In genomic region chr11:115476630-115477029, GRCm38 (mm10) we compare ENCODE assay signal across 13 mouse cellular contexts. TPM values are rescaled to one million over a fixed set of nuclear protein-coding genes. Genes with fewer than 3 reads are reported as not detected.
DNase-seq lines count a peak whose midpoint lies in the region; ATAC-seq and TF ChIP-seq lines count a peak whose summit lies in the region.
"Not testable (repeated sequence)": the region's sequence is repeated elsewhere in the genome, so short reads cannot be mapped to it uniquely, and the experiment has no call there.
"Had no signal": no experiment of that assay in that cellular context is flagged by ENCODE, and none has a peak within 500 bp of the region (broad histone marks: within the 10 kb centered on the region; RNA-seq: fewer than 3 reads in every experiment).

No protein-coding gene starts in this region.

- 79% methylated on average over 4 of the region's 4 CpGs for WGBS in forebrain, embryonic 14.5 days
- 77% methylated on average over 4 of the region's 4 CpGs for WGBS in heart, postnatal 0 days
- 75% methylated on average over 4 of the region's 4 CpGs for WGBS in intestine, embryonic 16.5 days
- WGBS in limb, embryonic 14.5 days, result 75% methylated on average over 4 of the region's 4 CpGs
- 69% methylated on average over 4 of the region's 4 CpGs for WGBS in lung, embryonic 15.5 days
- WGBS in midbrain, postnatal 0 days, result 80% methylated on average over 4 of the region's 4 CpGs
- 73% methylated on average over 4 of the region's 4 CpGs for WGBS in stomach, embryonic 16.5 days

- ATAC-seq in forebrain, embryonic 14.5 days; heart, postnatal 0 days (ENCODE audit: insufficient read depth, low read depth); intestine, embryonic 16.5 days; limb, embryonic 14.5 days (ENCODE audit: low FRiP score, low read depth); lung, embryonic 15.5 days (ENCODE audit: borderline replicate concordance, extremely low read depth, low FRiP score, low TSS enrichment); midbrain, postnatal 0 days (ENCODE audit: low FRiP score); stomach, embryonic 16.5 days (ENCODE audit: insufficient read depth, low FRiP score): not testable (repeated sequence)

- H3K27me3 ChIP-seq in forebrain, embryonic 14.5 days (replicated peaks; ENCODE audit: control insufficient read depth, insufficient read depth, low read length); heart, postnatal 0 days (ENCODE audit: control insufficient read depth, insufficient read depth, low read length); intestine, embryonic 16.5 days (replicated peaks; ENCODE audit: control insufficient read depth, insufficient read depth, low read length); limb, embryonic 14.5 days (ENCODE audit: control insufficient read depth, insufficient read depth, low read length); lung, embryonic 15.5 days; midbrain, postnatal 0 days (ENCODE audit: insufficient read depth, low read length); stomach, embryonic 16.5 days (ENCODE audit: control insufficient read depth, insufficient read depth, low read length): not testable (repeated sequence)

- peak overlapping the region; percentile 12; the same call in 1 of the 2 replicates for H3K27ac ChIP-seq in brown adipose tissue, adult 24 weeks (replicated peaks; ENCODE audit: low read depth, low read length)
- H3K27ac ChIP-seq in forebrain, embryonic 14.5 days (ENCODE audit: low read depth, low read length); heart, postnatal 0 days (ENCODE audit: low read depth); intestine, embryonic 16.5 days (ENCODE audit: low read length); limb, embryonic 14.5 days (replicated peaks; ENCODE audit: low read depth, low read length); lung, embryonic 15.5 days; midbrain, postnatal 0 days (ENCODE audit: low read depth, low read length); stomach, embryonic 16.5 days (ENCODE audit: low read length): not testable (repeated sequence)

- peak overlapping the region; percentile 66 for H3K9ac ChIP-seq in forebrain, embryonic 14.5 days (ENCODE audit: low read length)
- H3K9ac ChIP-seq in heart, postnatal 0 days (replicated peaks; ENCODE audit: low read depth, low read length), result peak overlapping the region; percentile 79; the same call in 1 of the 2 replicates
- H3K9ac ChIP-seq in intestine, embryonic 16.5 days (ENCODE audit: low read depth, low read length), result peak overlapping the region; percentile 7; the same call in 1 of the 2 replicates
- not testable (repeated sequence) for H3K9ac ChIP-seq in limb, embryonic 14.5 days (ENCODE audit: low read depth, low read length, severe bottlenecking); midbrain, postnatal 0 days (replicated peaks; ENCODE audit: low read length, poor library complexity, severe bottlenecking); stomach, embryonic 16.5 days (ENCODE audit: low read length)
- peak overlapping the region; percentile 69; the same call in 1 of the 2 replicates for H3K9ac ChIP-seq in lung, embryonic 15.5 days

- not testable (repeated sequence) for TF ChIP-seq CTCF in heart, postnatal 0 days (IDR thresholded peaks at IDR 0.05; ENCODE audit: low read depth); midbrain, postnatal 0 days (IDR thresholded peaks at IDR 0.05)

- not testable (repeated sequence) for H3K4me1 ChIP-seq in brown adipose tissue, adult 24 weeks (ENCODE audit: control insufficient read depth, insufficient read depth, insufficient read length, low read length); limb, embryonic 14.5 days (ENCODE audit: control insufficient read depth, insufficient read depth, low read length); midbrain, postnatal 0 days (ENCODE audit: insufficient read depth, low read length)
- H3K4me1 ChIP-seq in forebrain, embryonic 14.5 days (ENCODE audit: control insufficient read depth, insufficient read depth, low read length), result peaks cover 18% of the 10 kb centered on the region
- peaks cover 25% of the 10 kb centered on the region for H3K4me1 ChIP-seq in heart, postnatal 0 days (ENCODE audit: control insufficient read depth, insufficient read depth)
- H3K4me1 ChIP-seq in intestine, embryonic 16.5 days (ENCODE audit: control insufficient read depth, insufficient read depth, low read length), result peaks cover 24% of the 10 kb centered on the region
- H3K4me1 ChIP-seq in lung, embryonic 15.5 days, result peaks cover 31% of the 10 kb centered on the region
- H3K4me1 ChIP-seq in stomach, embryonic 16.5 days (ENCODE audit: control insufficient read depth, insufficient read depth, low read length), result peaks cover 25% of the 10 kb centered on the region

- H3K36me3 ChIP-seq in forebrain, embryonic 14.5 days (ENCODE audit: control insufficient read depth, insufficient read depth, low read length); heart, postnatal 0 days (replicated peaks; ENCODE audit: control insufficient read depth, insufficient read depth, low read length); intestine, embryonic 16.5 days (ENCODE audit: control insufficient read depth, insufficient read depth, low read length); limb, embryonic 14.5 days (ENCODE audit: control insufficient read depth, insufficient read depth, low read length); lung, embryonic 15.5 days; midbrain, postnatal 0 days (ENCODE audit: insufficient read depth, low read length); stomach, embryonic 16.5 days (ENCODE audit: control insufficient read depth, insufficient read depth, low read length): not testable (repeated sequence)

- not testable (repeated sequence) for DNase-seq in forebrain, embryonic 14.5 days (ENCODE audit: low spot score); heart, postnatal 0 days (ENCODE audit: low spot score); limb, embryonic 14.5 days (ENCODE audit: low spot score); midbrain, postnatal 0 days (ENCODE audit: low spot score)

- not testable (repeated sequence) for TF ChIP-seq POLR2A in limb, embryonic 14.5 days (IDR thresholded peaks at IDR 0.05; ENCODE audit: borderline replicate concordance, extremely low read depth, insufficient read depth, insufficient read length)

- not testable (repeated sequence) for H3K9me3 ChIP-seq in forebrain, embryonic 14.5 days (replicated peaks; ENCODE audit: control insufficient read depth, low read length); heart, postnatal 0 days (replicated peaks; ENCODE audit: control insufficient read depth, low read length); intestine, embryonic 16.5 days (ENCODE audit: control insufficient read depth, low read length); limb, embryonic 14.5 days (ENCODE audit: control insufficient read depth, low read length); lung, embryonic 15.5 days; midbrain, postnatal 0 days (ENCODE audit: low read length); stomach, embryonic 16.5 days (replicated peaks; ENCODE audit: control insufficient read depth, low read length)

- peak overlapping the region; percentile 15 for H3K4me3 ChIP-seq in brown adipose tissue, adult 24 weeks (ENCODE audit: insufficient read depth, low read depth, low read length)
- peak overlapping the region; percentile 65 for H3K4me3 ChIP-seq in forebrain, embryonic 14.5 days (ENCODE audit: low read depth, low read length)
- peak overlapping the region; percentile 65; the same call in 1 of the 2 replicates for H3K4me3 ChIP-seq in heart, postnatal 0 days (ENCODE audit: low read depth, low read length)
- not testable (repeated sequence) for H3K4me3 ChIP-seq in intestine, embryonic 16.5 days (ENCODE audit: low read length); limb, embryonic 14.5 days (replicated peaks; ENCODE audit: low read length)
- peak overlapping the region; percentile 88 for H3K4me3 ChIP-seq in lung, embryonic 15.5 days
- H3K4me3 ChIP-seq in midbrain, postnatal 0 days (ENCODE audit: low read depth, low read length), result peak overlapping the region; percentile 83; the same call in 1 of the 2 replicates
- H3K4me3 ChIP-seq in stomach, embryonic 16.5 days (replicated peaks; ENCODE audit: low read length), result peak overlapping the region; percentile 78; the same call in 1 of the 2 replicates

- TF ChIP-seq EP300 in heart, postnatal 0 days (IDR thresholded peaks at IDR 0.05; ENCODE audit: low read depth), result not testable (repeated sequence)

- H3K4me2 ChIP-seq in forebrain, embryonic 14.5 days (ENCODE audit: low read length), result peak overlapping the region; percentile 95
- H3K4me2 ChIP-seq in heart, postnatal 0 days (ENCODE audit: low read depth, low read length), result peak overlapping the region; percentile 94; the same call in 1 of the 2 replicates
- H3K4me2 ChIP-seq in intestine, embryonic 16.5 days (ENCODE audit: low read depth, low read length), result peak overlapping the region; percentile 76
- H3K4me2 ChIP-seq in limb, embryonic 14.5 days (replicated peaks; ENCODE audit: low read depth, low read length, severe bottlenecking), result peak overlapping the region; percentile 92
- H3K4me2 ChIP-seq in lung, embryonic 15.5 days, result peak overlapping the region; percentile 82
- H3K4me2 ChIP-seq in midbrain, postnatal 0 days (ENCODE audit: low read depth, low read length, poor library complexity, severe bottlenecking), result peak overlapping the region; percentile 87
- H3K4me2 ChIP-seq in stomach, embryonic 16.5 days (ENCODE audit: low read depth, low read length), result peak overlapping the region; percentile 81

RNA-seq across cellular contexts. Expression of gene Armc7, which starts 1.2 kb away (rescaled TPM):
- polyA plus RNA-seq in brown adipose tissue, adult 24 weeks (2012; ENCODE audit: insufficient read depth, insufficient read length, missing spikeins), result 4.1 TPM in 2 replicates
- 11.5 and 14.6 TPM in 2 replicates for polyA plus RNA-seq in forebrain, embryonic 14.5 days (2014; fragmentation: Nextera tagmentation; extraction: Ambion mirVana)
- 1.8 and 8.7 TPM in 2 replicates for total RNA-seq in heart, postnatal 0 days (2014; rRNA removed; ENCODE audit: low replicate concordance)
- 3.3 TPM in 2 replicates for polyA plus RNA-seq in heart, postnatal 0 days (2015; fragmentation: Nextera tagmentation; extraction: Ambion mirVana)
- polyA plus RNA-seq in intestine, embryonic 16.5 days (2015; fragmentation: Nextera tagmentation; extraction: Ambion mirVana), result 8.0 and 9.2 TPM in 2 replicates
- polyA plus RNA-seq in limb, embryonic 14.5 days (2012; rRNA removed), result 7.5 and 9.7 TPM in 2 replicates
- polyA plus RNA-seq in limb, embryonic 14.5 days (2014; fragmentation: Nextera tagmentation; extraction: Ambion mirVana), result 8.4 and 8.5 TPM in 2 replicates
- polyA plus RNA-seq in lung, embryonic 15.5 days (2015; fragmentation: Nextera tagmentation; extraction: Ambion mirVana), result 6.6 and 7.1 TPM in 2 replicates
- total RNA-seq in midbrain, postnatal 0 days (2014; rRNA removed), result 9.0 and 14.0 TPM in 2 replicates
- 12.9 and 13.4 TPM in 2 replicates for polyA plus RNA-seq in midbrain, postnatal 0 days (2015; fragmentation: Nextera tagmentation; extraction: Ambion mirVana)
- 7.9 and 8.0 TPM in 2 replicates for polyA plus RNA-seq in stomach, embryonic 16.5 days (2015; fragmentation: Nextera tagmentation; extraction: Ambion mirVana)

RNA-seq across cellular contexts. Expression of gene Slc16a5, which starts 14.4 kb away (rescaled TPM):
- not detected in 2 replicates for polyA plus RNA-seq in brown adipose tissue, adult 24 weeks (2012; ENCODE audit: insufficient read depth, insufficient read length, missing spikeins)
- 0.12 TPM in 1 of 2 replicates, not detected in the other for polyA plus RNA-seq in forebrain, embryonic 14.5 days (2014; fragmentation: Nextera tagmentation; extraction: Ambion mirVana)
- total RNA-seq in heart, postnatal 0 days (2014; rRNA removed; ENCODE audit: low replicate concordance), result 0.99 and 3.8 TPM in 2 replicates
- polyA plus RNA-seq in heart, postnatal 0 days (2015; fragmentation: Nextera tagmentation; extraction: Ambion mirVana), result 0.11 and 0.15 TPM in 2 replicates
- polyA plus RNA-seq in intestine, embryonic 16.5 days (2015; fragmentation: Nextera tagmentation; extraction: Ambion mirVana), result 3.0 and 3.1 TPM in 2 replicates
- 0.04 and 0.08 TPM in 2 replicates for polyA plus RNA-seq in limb, embryonic 14.5 days (2012; rRNA removed)
- not detected in 2 replicates for polyA plus RNA-seq in limb, embryonic 14.5 days (2014; fragmentation: Nextera tagmentation; extraction: Ambion mirVana)
- 0.55 and 1.9 TPM in 2 replicates for polyA plus RNA-seq in lung, embryonic 15.5 days (2015; fragmentation: Nextera tagmentation; extraction: Ambion mirVana)
- total RNA-seq in midbrain, postnatal 0 days (2014; rRNA removed), result not detected in 2 replicates
- polyA plus RNA-seq in midbrain, postnatal 0 days (2015; fragmentation: Nextera tagmentation; extraction: Ambion mirVana), result 0.21 and 0.23 TPM in 2 replicates
- polyA plus RNA-seq in stomach, embryonic 16.5 days (2015; fragmentation: Nextera tagmentation; extraction: Ambion mirVana), result 2.8 and 3.7 TPM in 2 replicates
- total RNA-seq: gastrocnemius, postnatal 14 days; left cerebral cortex, postnatal 10 days had no signal
- polyA plus RNA-seq: brain, embryonic 14.5 days had no signal

RNA-seq across cellular contexts. Expression of gene Nt5c, which starts 15.0 kb away (rescaled TPM):
- 19.1 and 20.9 TPM in 2 replicates for polyA plus RNA-seq in brown adipose tissue, adult 24 weeks (2012; ENCODE audit: insufficient read depth, insufficient read length, missing spikeins)
- polyA plus RNA-seq in forebrain, embryonic 14.5 days (2014; fragmentation: Nextera tagmentation; extraction: Ambion mirVana), result 95.5 and 107 TPM in 2 replicates
- total RNA-seq in heart, postnatal 0 days (2014; rRNA removed; ENCODE audit: low replicate concordance), result 24.5 and 28.0 TPM in 2 replicates
- 49.8 and 53.7 TPM in 2 replicates for polyA plus RNA-seq in heart, postnatal 0 days (2015; fragmentation: Nextera tagmentation; extraction: Ambion mirVana)
- 166 and 174 TPM in 2 replicates for polyA plus RNA-seq in intestine, embryonic 16.5 days (2015; fragmentation: Nextera tagmentation; extraction: Ambion mirVana)
- 51.8 and 55.4 TPM in 2 replicates for polyA plus RNA-seq in limb, embryonic 14.5 days (2012; rRNA removed)
- 70.6 and 76.6 TPM in 2 replicates for polyA plus RNA-seq in limb, embryonic 14.5 days (2014; fragmentation: Nextera tagmentation; extraction: Ambion mirVana)
- polyA plus RNA-seq in lung, embryonic 15.5 days (2015; fragmentation: Nextera tagmentation; extraction: Ambion mirVana), result 81.5 and 83.7 TPM in 2 replicates
- 85.3 and 91.1 TPM in 2 replicates for total RNA-seq in midbrain, postnatal 0 days (2014; rRNA removed)
- 131 and 133 TPM in 2 replicates for polyA plus RNA-seq in midbrain, postnatal 0 days (2015; fragmentation: Nextera tagmentation; extraction: Ambion mirVana)
- polyA plus RNA-seq in stomach, embryonic 16.5 days (2015; fragmentation: Nextera tagmentation; extraction: Ambion mirVana), result 112 and 113 TPM in 2 replicates

RNA-seq across cellular contexts. Expression of gene Trim80, which starts 36.3 kb away (rescaled TPM):
- 0.87 and 2.3 TPM in 2 replicates for polyA plus RNA-seq in brown adipose tissue, adult 24 weeks (2012; ENCODE audit: insufficient read depth, insufficient read length, missing spikeins)
- not detected in 2 replicates for polyA plus RNA-seq in forebrain, embryonic 14.5 days (2014; fragmentation: Nextera tagmentation; extraction: Ambion mirVana)
- total RNA-seq in heart, postnatal 0 days (2014; rRNA removed; ENCODE audit: low replicate concordance), result not detected in 2 replicates
- polyA plus RNA-seq in heart, postnatal 0 days (2015; fragmentation: Nextera tagmentation; extraction: Ambion mirVana), result 0.18 and 0.26 TPM in 2 replicates
- 1.1 and 1.4 TPM in 2 replicates for polyA plus RNA-seq in intestine, embryonic 16.5 days (2015; fragmentation: Nextera tagmentation; extraction: Ambion mirVana)
- not detected in 2 replicates for polyA plus RNA-seq in limb, embryonic 14.5 days (2012; rRNA removed)
- polyA plus RNA-seq in limb, embryonic 14.5 days (2014; fragmentation: Nextera tagmentation; extraction: Ambion mirVana), result 0.15 TPM in 1 of 2 replicates, not detected in the other
- not detected in 2 replicates for polyA plus RNA-seq in lung, embryonic 15.5 days (2015; fragmentation: Nextera tagmentation; extraction: Ambion mirVana)
- total RNA-seq in midbrain, postnatal 0 days (2014; rRNA removed), result 0.44 TPM in 1 of 2 replicates, not detected in the other
- not detected in 2 replicates for polyA plus RNA-seq in midbrain, postnatal 0 days (2015; fragmentation: Nextera tagmentation; extraction: Ambion mirVana)
- 0.22 and 0.26 TPM in 2 replicates for polyA plus RNA-seq in stomach, embryonic 16.5 days (2015; fragmentation: Nextera tagmentation; extraction: Ambion mirVana)
- total RNA-seq: gastrocnemius, postnatal 14 days; heart, postnatal 10 days; layer of hippocampus, adult 8-10 months had no signal

RNA-seq across cellular contexts. Expression of gene Jpt1, which starts 37.6 kb away (rescaled TPM):
- 21.2 and 21.5 TPM in 2 replicates for polyA plus RNA-seq in brown adipose tissue, adult 24 weeks (2012; ENCODE audit: insufficient read depth, insufficient read length, missing spikeins)
- polyA plus RNA-seq in forebrain, embryonic 14.5 days (2014; fragmentation: Nextera tagmentation; extraction: Ambion mirVana), result 2,151 and 2,168 TPM in 2 replicates
- total RNA-seq in heart, postnatal 0 days (2014; rRNA removed; ENCODE audit: low replicate concordance), result 433 and 473 TPM in 2 replicates
- 496 and 503 TPM in 2 replicates for polyA plus RNA-seq in heart, postnatal 0 days (2015; fragmentation: Nextera tagmentation; extraction: Ambion mirVana)
- 454 and 496 TPM in 2 replicates for polyA plus RNA-seq in intestine, embryonic 16.5 days (2015; fragmentation: Nextera tagmentation; extraction: Ambion mirVana)
- 411 and 458 TPM in 2 replicates for polyA plus RNA-seq in limb, embryonic 14.5 days (2012; rRNA removed)
- 541 and 547 TPM in 2 replicates for polyA plus RNA-seq in limb, embryonic 14.5 days (2014; fragmentation: Nextera tagmentation; extraction: Ambion mirVana)
- polyA plus RNA-seq in lung, embryonic 15.5 days (2015; fragmentation: Nextera tagmentation; extraction: Ambion mirVana), result 504 and 510 TPM in 2 replicates
- 744 and 761 TPM in 2 replicates for total RNA-seq in midbrain, postnatal 0 days (2014; rRNA removed)
- 1,252 and 1,259 TPM in 2 replicates for polyA plus RNA-seq in midbrain, postnatal 0 days (2015; fragmentation: Nextera tagmentation; extraction: Ambion mirVana)
- polyA plus RNA-seq in stomach, embryonic 16.5 days (2015; fragmentation: Nextera tagmentation; extraction: Ambion mirVana), result 454 and 457 TPM in 2 replicates
